Mouse (Mus musculus) MEL (cell line): ENCODE measurements around the gene Ak7.

Source experiments
- CTCF ChIP-seq, 3 experiments: IDR thresholded peaks in 2 of 3; conservative IDR thresholded peaks in 1 of 3; 2 replicates each; pipeline ENCODE4 v1.5.1; 2011 to 2012; ENCODE audit warnings: low read length in 3 of 3, low read depth in 2 of 3, mild to moderate bottlenecking in 2 of 3, improper control_type of control experiment in 1 of 3, inconsistent platforms in 1 of 3, mixed read lengths in 1 of 3, moderate library complexity in 1 of 3; ENCODE audit not compliant: control insufficient read depth in 1 of 3, insufficient read depth in 1 of 3, poor library complexity in 1 of 3, severe bottlenecking in 1 of 3
- ZKSCAN1 ChIP-seq: IDR thresholded peaks from 2 replicates; pipeline ENCODE4 v1.6.1; 2012; ENCODE audit warnings: low read depth, mild to moderate bottlenecking, inconsistent platforms, low read length, improper control_type of control experiment, moderate library complexity

GRCm38 (mm10) chr12:105758911-105759310 is 53.1 kb downstream of the Ak7 start:
- TF ChIP-seq ZKSCAN1 (no peak), CTCF (IDR thresholded peaks at IDR 0.05 in 2 of 3, conservative IDR thresholded peaks at IDR 0.05 in 1 of 3; ENCODE audit: control insufficient read depth in 1 of 3, insufficient read depth in 1 of 3, low read depth in 2 of 3, low read length in 3 of 3, poor library complexity in 1 of 3, severe bottlenecking in 1 of 3) (no peak)
